Mouse (Mus musculus) adrenal gland, postnatal 10 days (tissue): Measurements from ENCODE around the gene Ccr2. TPM values are rescaled to one million over a fixed set of nuclear protein-coding genes. Genes with fewer than 3 reads are reported as not detected.
"Not testable (repeated sequence)": the region's sequence is repeated elsewhere in the genome, so short reads cannot be mapped to it uniquely, and the experiment has no call there.

Source experiments
- DNase-seq: peaks from one replicate; pipeline ENCODE4 v3.0.0; 2021; ENCODE audit warnings: mixed read lengths
- long read RNA-seq, 2 experiments: library from polyadenylated mRNA; stranded (forward); transcript quantifications; one replicate each; pipeline ENCODE4 v2.0.0; 2021
- total RNA-seq, 2 experiments: library from RNA; stranded (reverse); gene quantifications; 2 replicates each; pipeline ENCODE4 v1.2.3; 2021

Ccr2 gene
- 1 to 10 TPM; 2.6 to 3.3 TPM for total RNA-seq
- long read RNA-seq, experiment 1, partial matches to known transcripts = 0 of 3 reads
- long read RNA-seq, experiment 1, other reads (novel, unspliced or antisense) = 1 of 3 reads
- long read RNA-seq, experiment 2 = 0 reads

- no peak for DNase-seq
Measured at GRCm38 (mm10) chr9:124101723-124102122, at the start of gene Ccr2. Ccr2 (plus strand) TSS chr9:124101950.

- DNase-seq = no peak
Measured at GRCm38 (mm10) chr9:124053532-124053931, 48.2 kb upstream of the Ccr2 start.

GRCm38 (mm10) chr9:124056158-124056709, 45.5 kb upstream of the Ccr2 start:
- DNase-seq = no peak

GRCm38 (mm10) chr9:124059660-124060352, 41.9 kb upstream of the Ccr2 start:
- no peak for DNase-seq

- DNase-seq = not testable (repeated sequence)
Measured at GRCm38 (mm10) chr9:124061474-124062432, 40.0 kb upstream of the Ccr2 start.

GRCm38 (mm10) chr9:124066572-124067103, 35.1 kb upstream of the Ccr2 start:
- no peak for DNase-seq

GRCm38 (mm10) chr9:124068098-124069058, 33.4 kb upstream of the Ccr2 start:
- DNase-seq = no peak

- no peak for DNase-seq
Measured at GRCm38 (mm10) chr9:124071506-124071905, 30.2 kb upstream of the Ccr2 start.

- DNase-seq = no peak
Measured at GRCm38 (mm10) chr9:124079803-124080202, 21.9 kb upstream of the Ccr2 start.

- not testable (repeated sequence) for DNase-seq
Measured at GRCm38 (mm10) chr9:124080471-124080870, 21.3 kb upstream of the Ccr2 start.

GRCm38 (mm10) chr9:124090441-124090840, 11.3 kb upstream of the Ccr2 start:
- no peak for DNase-seq

- DNase-seq = no peak
Measured at GRCm38 (mm10) chr9:124099127-124099526, 2.6 kb upstream of the Ccr2 start.

GRCm38 (mm10) chr9:124100357-124100756, 1.4 kb upstream of the Ccr2 start:
- DNase-seq = no peak

GRCm38 (mm10) chr9:124103199-124103598, 1.4 kb downstream of the Ccr2 start:
- DNase-seq = no peak

- DNase-seq = no peak
Measured at GRCm38 (mm10) chr9:124105196-124105595, 3.4 kb downstream of the Ccr2 start.

GRCm38 (mm10) chr9:124107232-124107631, 5.5 kb downstream of the Ccr2 start:
- no peak for DNase-seq

GRCm38 (mm10) chr9:124108356-124109127, 6.8 kb downstream of the Ccr2 start:
- DNase-seq = no peak

- DNase-seq = no peak
Measured at GRCm38 (mm10) chr9:124111997-124112396, 10.2 kb downstream of the Ccr2 start.

GRCm38 (mm10) chr9:124112591-124113239, 11.0 kb downstream of the Ccr2 start:
- no peak for DNase-seq

GRCm38 (mm10) chr9:124113777-124114176, 12.0 kb downstream of the Ccr2 start:
- DNase-seq = no peak
